Mouse (Mus musculus) adrenal gland, postnatal 14 days (tissue): ENCODE data around the gene Dnaic2. TPM values are rescaled to one million over a fixed set of nuclear protein-coding genes. Genes with fewer than 3 reads are reported as not detected.
A peak's percentile ranks its signal among the peaks of the same experiment; 100 is the strongest.

Source experiments
- DNase-seq: peaks from one replicate; pipeline ENCODE4 v3.0.0; 2021; ENCODE audit warnings: mixed read lengths
- total RNA-seq: library from RNA; stranded (reverse); gene quantifications from 2 replicates; pipeline ENCODE4 v1.2.3, GENCODE M21; 2021

Dnaic2 gene
- total RNA-seq, 1 experiment from 2014 or later, result 0.44 TPM

- DNase-seq, result no peak
These were observed 24.8 kb upstream of the Dnaic2 start for GRCm38 (mm10) chr11:114702311-114702995.

DNA sequence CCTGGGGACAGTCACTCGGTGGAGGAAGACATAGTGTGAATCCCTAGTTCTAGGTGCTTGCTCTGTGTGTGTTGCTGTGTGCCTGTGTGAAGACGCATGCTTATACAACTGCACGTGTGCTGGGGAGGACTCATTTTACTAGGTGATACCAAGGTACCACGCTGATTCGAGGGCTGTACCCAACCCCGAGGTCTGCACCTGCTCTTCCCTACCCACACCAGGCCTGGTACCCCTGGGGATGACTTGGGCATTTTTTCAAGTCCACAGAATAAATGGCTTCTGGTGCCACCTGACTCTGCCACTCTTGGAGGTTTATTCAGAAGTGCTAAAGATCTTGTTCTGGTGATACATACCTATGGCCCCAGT is 24.2 kb upstream of the Dnaic2 start:
- no peak for DNase-seq

GRCm38 (mm10) chr11:114704071-114704913 is 22.9 kb upstream of the Dnaic2 start:
- no peak for DNase-seq

GRCm38 (mm10) chr11:114706358-114706757 is 20.9 kb upstream of the Dnaic2 start:
- DNase-seq, result peak; percentile 35

- no peak for DNase-seq
These were observed 15.8 kb upstream of the Dnaic2 start for GRCm38 (mm10) chr11:114711393-114711792.

GRCm38 (mm10) chr11:114711861-114712260 is 15.3 kb upstream of the Dnaic2 start:
- peak; percentile 73 for DNase-seq

DNA sequence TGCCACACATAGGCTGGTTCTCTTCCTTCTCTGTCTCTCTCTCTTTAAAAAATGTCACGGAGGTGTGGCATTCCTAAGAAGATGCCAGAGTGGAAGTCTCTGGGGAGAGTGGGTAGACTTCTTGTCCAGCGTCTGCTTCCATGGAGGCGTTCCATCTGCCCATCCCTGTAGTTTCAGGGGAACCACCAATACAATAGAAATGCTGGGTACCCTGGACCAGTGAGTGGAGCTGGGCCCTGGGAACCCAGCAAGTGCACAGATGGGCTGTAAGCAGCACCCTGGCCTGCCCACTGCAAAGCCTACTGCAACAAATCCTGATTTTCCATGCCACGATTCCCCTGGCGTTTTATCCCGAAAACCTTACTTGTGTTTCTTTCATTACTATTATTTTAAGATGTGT is 12.7 kb upstream of the Dnaic2 start:
- DNase-seq, result no peak

- DNase-seq, result no peak
These were observed 11.7 kb upstream of the Dnaic2 start for GRCm38 (mm10) chr11:114715531-114715930.

DNA sequence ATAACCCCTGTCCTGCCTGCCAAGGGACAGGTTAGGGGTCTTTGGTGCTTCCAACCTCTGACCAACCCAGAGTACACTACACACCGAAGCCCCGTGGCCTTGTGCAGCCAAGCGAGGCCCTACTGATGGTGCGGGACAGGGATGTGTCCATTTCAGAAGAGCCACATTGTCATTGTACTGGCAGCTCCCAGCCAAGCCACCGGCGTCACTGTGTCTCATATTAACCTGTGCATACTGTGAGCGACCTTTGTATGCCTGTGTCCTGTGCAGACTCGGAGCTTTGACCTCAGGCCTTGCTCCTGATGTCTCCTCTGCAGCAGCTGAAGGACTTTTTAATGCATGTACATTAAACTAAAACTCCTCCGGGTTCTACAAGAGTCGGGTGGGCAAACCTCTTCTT is 6.7 kb upstream of the Dnaic2 start:
- no peak for DNase-seq

GRCm38 (mm10) chr11:114722438-114722837 is 4.8 kb upstream of the Dnaic2 start:
- DNase-seq, result peak; percentile 32

- peak; percentile 82 for DNase-seq
These were observed 4.2 kb upstream of the Dnaic2 start for GRCm38 (mm10) chr11:114723030-114723429.

DNA sequence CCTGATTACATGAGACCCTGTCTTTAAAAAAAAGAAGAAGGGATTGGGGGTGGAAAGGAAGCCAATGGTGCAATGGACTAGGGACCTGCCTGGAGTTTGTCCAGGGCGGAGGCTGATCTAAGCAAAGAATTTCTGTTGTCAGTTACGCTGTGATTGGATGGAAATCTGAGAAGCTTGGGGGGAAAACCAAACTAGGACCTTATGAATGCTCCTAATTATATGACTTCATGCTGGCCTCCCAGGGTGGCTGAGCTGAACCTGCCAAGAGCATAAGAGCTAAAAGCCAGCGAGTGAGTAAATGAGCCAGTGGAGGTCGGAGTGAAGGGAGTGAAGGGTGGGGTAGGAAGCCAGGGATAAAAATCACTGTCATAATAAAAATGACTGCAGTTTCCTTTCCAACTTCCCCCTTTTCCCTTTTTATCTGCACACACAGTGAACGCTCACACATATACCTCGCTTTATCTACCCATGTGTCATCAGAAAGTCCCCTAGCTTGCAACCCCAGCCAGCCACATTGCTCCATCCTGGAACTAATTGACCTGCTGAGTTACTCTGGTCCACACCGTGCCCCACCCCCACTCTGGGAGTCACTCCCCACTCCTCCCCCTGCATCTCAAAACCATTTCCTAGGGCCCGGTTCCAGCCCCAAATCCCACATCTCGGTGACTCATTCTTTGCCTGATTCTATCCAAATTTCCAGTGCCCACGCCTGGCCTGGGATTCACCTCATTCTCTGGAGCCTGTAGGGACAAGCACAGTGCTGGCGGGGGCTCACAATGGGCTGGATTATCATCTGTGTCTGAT is 2.2 kb upstream of the Dnaic2 start:
- peak; percentile 50 for DNase-seq

- no peak for DNase-seq
These were observed 598 bp downstream of the Dnaic2 start for GRCm38 (mm10) chr11:114727826-114728186.

GRCm38 (mm10) chr11:114728333-114728732 is 1.1 kb downstream of the Dnaic2 start:
- DNase-seq, result no peak

- DNase-seq, result no peak
These were observed 2.7 kb downstream of the Dnaic2 start for GRCm38 (mm10) chr11:114729832-114730363.

DNA sequence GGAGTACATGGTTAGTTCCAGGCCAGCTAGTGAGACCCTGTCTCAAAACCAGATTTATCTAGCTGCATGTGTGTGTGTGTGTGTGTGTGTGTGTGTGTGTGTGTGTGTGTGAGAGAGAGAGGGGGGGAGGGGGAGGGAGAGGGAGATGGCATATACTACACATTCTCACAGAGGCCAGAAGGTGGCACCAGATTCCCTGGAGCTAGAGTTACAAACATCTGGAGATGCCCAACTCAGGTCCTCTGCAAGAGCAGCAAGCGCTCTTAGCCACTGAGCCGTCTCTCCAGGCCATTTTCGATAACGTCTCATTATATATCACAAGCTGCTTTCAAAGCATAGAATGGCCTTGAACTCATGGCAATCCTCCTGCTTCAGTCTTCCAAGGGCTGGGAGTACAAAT is 4.5 kb downstream of the Dnaic2 start:
- no peak for DNase-seq

GRCm38 (mm10) chr11:114732890-114733289 is 5.7 kb downstream of the Dnaic2 start:
- DNase-seq, result no peak

GRCm38 (mm10) chr11:114736111-114736510 is 8.9 kb downstream of the Dnaic2 start:
- DNase-seq, result no peak

- DNase-seq, result peak; percentile 71
These were observed 9.9 kb downstream of the Dnaic2 start for GRCm38 (mm10) chr11:114736913-114737624.

GRCm38 (mm10) chr11:114740598-114740997 is 13.4 kb downstream of the Dnaic2 start:
- DNase-seq, result no peak

GRCm38 (mm10) chr11:114741451-114741850 is 14.2 kb downstream of the Dnaic2 start:
- DNase-seq, result no peak

DNA sequence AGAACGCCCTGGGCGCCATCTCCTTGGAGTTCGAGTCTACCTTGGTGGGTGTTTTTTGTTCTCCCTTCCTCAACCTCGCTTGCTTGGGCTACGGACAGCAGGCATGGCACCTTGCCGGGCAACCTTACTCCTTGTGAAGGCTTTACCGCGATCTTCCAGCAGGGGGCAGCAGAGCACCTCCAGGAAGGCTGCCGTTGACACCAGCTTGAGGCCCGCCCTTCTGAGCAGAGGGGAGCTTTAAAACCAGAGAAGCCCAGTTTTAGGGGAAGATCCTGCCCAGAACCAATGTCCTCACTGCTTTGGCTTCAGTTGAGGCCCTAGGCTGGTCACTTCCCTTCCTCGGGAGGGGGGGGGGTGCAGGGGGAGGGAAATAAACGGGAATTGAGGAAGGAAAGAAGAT is 17.9 kb downstream of the Dnaic2 start:
- peak; percentile 95 for DNase-seq
